Mouse (Mus musculus): Measurements from ENCODE around the gene Bcorl1. TPM values are rescaled to one million over a fixed set of nuclear protein-coding genes. Genes with fewer than 3 reads are reported as not detected.

Gene Bcorl1
- polyA plus RNA-seq, 1 experiment from 2014 or later = 4.0 TPM

GRCm38 (mm10) chrX:48343966-48344642 is 2.9 kb downstream of the Bcorl1 start:
- no peak for DNase-seq (ENCODE audit: low spot score)
- H3K4me3 ChIP-seq = peak overlapping the region; percentile 66
- no peaks in the 10 kb centered on the region for H3K36me3 ChIP-seq
- peaks cover 8% of the 10 kb centered on the region; the same call in 1 of the 2 replicates for H3K9me3 ChIP-seq (replicated peaks)
- H3K27ac ChIP-seq (replicated peaks) = peak overlapping the region; percentile 80
- H3K4me1 ChIP-seq = peaks cover 29% of the 10 kb centered on the region
- peaks cover 36% of the 10 kb centered on the region for H3K27me3 ChIP-seq (ENCODE audit: low read depth, poor library complexity, severe bottlenecking)
- 12% methylated on average over 30 of the region's 30 CpGs for WGBS

GRCm38 (mm10) chrX:48344643-48345384 is 3.7 kb downstream of the Bcorl1 start:
- 10% methylated on average over 34 of the region's 61 CpGs for WGBS
- H3K4me3 ChIP-seq = peak overlapping the region; percentile 66
- peak overlapping the region; percentile 80 for H3K27ac ChIP-seq (replicated peaks)
- H3K36me3 ChIP-seq = no peaks in the 10 kb centered on the region
- peaks cover 8% of the 10 kb centered on the region; the same call in 1 of the 2 replicates for H3K9me3 ChIP-seq (replicated peaks)
- peaks cover 29% of the 10 kb centered on the region for H3K27me3 ChIP-seq (ENCODE audit: low read depth, poor library complexity, severe bottlenecking)
- DNase-seq (ENCODE audit: low spot score) = peak; percentile 46
- peaks cover 29% of the 10 kb centered on the region for H3K4me1 ChIP-seq

GRCm38 (mm10) chrX:48345385-48345932 is 4.3 kb downstream of the Bcorl1 start:
- Histone ChIP-seq H3K27ac (replicated peaks) (peak overlapping the region; percentile 80), H3K27me3 (ENCODE audit: low read depth, poor library complexity, severe bottlenecking) (peaks cover 27% of the 10 kb centered on the region), H3K36me3 (no peaks in the 10 kb centered on the region), H3K4me1 (peaks cover 29% of the 10 kb centered on the region), H3K4me3 (peak overlapping the region; percentile 66), H3K9me3 (replicated peaks) (peaks cover 8% of the 10 kb centered on the region)
- WGBS = 14% methylated on average over 32 of the region's 45 CpGs
- DNase-seq (ENCODE audit: low spot score) = peak; percentile 33

GRCm38 (mm10) chrX:48355346-48355745 is 14.2 kb downstream of the Bcorl1 start:
- Histone ChIP-seq H3K36me3 (no peaks in the 10 kb centered on the region), H3K9me3 (replicated peaks) (no peaks in the 10 kb centered on the region; the same call in 1 of the 2 replicates), H3K27me3 (ENCODE audit: low read depth, poor library complexity, severe bottlenecking) (no peaks in the 10 kb centered on the region), H3K4me3 (no peak overlapping the region), H3K4me1 (no peaks in the 10 kb centered on the region), H3K27ac (replicated peaks) (no peak overlapping the region)
- WGBS = 88% methylated on average over 6 of the region's 6 CpGs
- DNase-seq (ENCODE audit: low spot score) = no peak

- Histone ChIP-seq H3K27me3 (ENCODE audit: low read depth, poor library complexity, severe bottlenecking) (no peaks in the 10 kb centered on the region), H3K36me3 (peaks cover 57% of the 10 kb centered on the region), H3K4me1 (peaks cover 15% of the 10 kb centered on the region), H3K27ac (replicated peaks) (peak overlapping the region; percentile 69), H3K9me3 (replicated peaks) (0 out of 2 replicates have a peak, but pooled peaks cover 3% of the 10 kb centered on the region), H3K4me3 (no peak overlapping the region; the same call in 1 of the 2 replicates)
- 46% methylated on average over 15 of the region's 15 CpGs for WGBS
- peak; percentile 13 for DNase-seq (ENCODE audit: low spot score)
Observed at GRCm38 (mm10) chrX:48365836-48366577, 24.8 kb downstream of the Bcorl1 start.

GRCm38 (mm10) chrX:48367841-48368240 is 26.7 kb downstream of the Bcorl1 start:
- H3K27me3 ChIP-seq (ENCODE audit: low read depth, poor library complexity, severe bottlenecking) = no peaks in the 10 kb centered on the region
- H3K4me1 ChIP-seq = peaks cover 15% of the 10 kb centered on the region
- 0 out of 2 replicates have a peak, but pooled peaks cover 3% of the 10 kb centered on the region for H3K9me3 ChIP-seq (replicated peaks)
- WGBS = 87% methylated on average over 9 of the region's 9 CpGs
- DNase-seq (ENCODE audit: low spot score) = no peak
- no peak overlapping the region for H3K27ac ChIP-seq (replicated peaks)
- H3K4me3 ChIP-seq = no peak overlapping the region
- H3K36me3 ChIP-seq = peaks cover 53% of the 10 kb centered on the region

- peak; percentile 39 for DNase-seq (ENCODE audit: low spot score)
- Histone ChIP-seq H3K9me3 (replicated peaks) (no peaks in the 10 kb centered on the region), H3K27me3 (ENCODE audit: low read depth, poor library complexity, severe bottlenecking) (no peaks in the 10 kb centered on the region), H3K27ac (replicated peaks) (no peak overlapping the region), H3K36me3 (peaks cover 83% of the 10 kb centered on the region), H3K4me3 (no peak overlapping the region), H3K4me1 (peaks cover 7% of the 10 kb centered on the region)
- WGBS = 48% methylated on average over 7 of the region's 7 CpGs
Observed at GRCm38 (mm10) chrX:48383643-48384042, 42.5 kb downstream of the Bcorl1 start.

- no peak overlapping the region for H3K4me3 ChIP-seq
- WGBS = 44% methylated on average over 4 of the region's 4 CpGs
- H3K4me1 ChIP-seq = peaks cover 7% of the 10 kb centered on the region
- H3K36me3 ChIP-seq = peaks cover 84% of the 10 kb centered on the region
- H3K9me3 ChIP-seq (replicated peaks) = no peaks in the 10 kb centered on the region
- DNase-seq (ENCODE audit: low spot score) = no peak
- peak overlapping the region; percentile 63 for H3K27ac ChIP-seq (replicated peaks)
- no peaks in the 10 kb centered on the region for H3K27me3 ChIP-seq (ENCODE audit: low read depth, poor library complexity, severe bottlenecking)
Observed at GRCm38 (mm10) chrX:48385927-48386326, 44.8 kb downstream of the Bcorl1 start.

- Histone ChIP-seq H3K4me3 (no peak overlapping the region), H3K27ac (replicated peaks) (no peak overlapping the region), H3K4me1 (peaks cover 7% of the 10 kb centered on the region), H3K27me3 (ENCODE audit: low read depth, poor library complexity, severe bottlenecking) (no peaks in the 10 kb centered on the region), H3K36me3 (peaks cover 93% of the 10 kb centered on the region), H3K9me3 (replicated peaks) (no peaks in the 10 kb centered on the region)
- WGBS = 93% methylated on average over 6 of the region's 6 CpGs
- DNase-seq (ENCODE audit: low spot score) = no peak
Observed at GRCm38 (mm10) chrX:48389380-48389779, 48.2 kb downstream of the Bcorl1 start.

- Histone ChIP-seq H3K36me3 (peaks cover 71% of the 10 kb centered on the region), H3K4me1 (no peaks in the 10 kb centered on the region), H3K27ac (replicated peaks) (no peak overlapping the region), H3K4me3 (no peak overlapping the region), H3K27me3 (ENCODE audit: low read depth, poor library complexity, severe bottlenecking) (no peaks in the 10 kb centered on the region), H3K9me3 (replicated peaks) (no peaks in the 10 kb centered on the region)
- no peak for DNase-seq (ENCODE audit: low spot score)
- WGBS = 70% methylated on average over 4 of the region's 4 CpGs
Observed at GRCm38 (mm10) chrX:48399994-48400393, 58.8 kb downstream of the Bcorl1 start.

GRCm38 (mm10) chrX:48405141-48405540 is 64.0 kb downstream of the Bcorl1 start:
- 59% methylated on average over 3 of the region's 3 CpGs for WGBS
- DNase-seq (ENCODE audit: low spot score) = no peak
- H3K9me3 ChIP-seq (replicated peaks) = no peaks in the 10 kb centered on the region
- H3K4me3 ChIP-seq = no peak overlapping the region
- no peak overlapping the region for H3K27ac ChIP-seq (replicated peaks)
- H3K36me3 ChIP-seq = peaks cover 58% of the 10 kb centered on the region
- no peaks in the 10 kb centered on the region for H3K27me3 ChIP-seq (ENCODE audit: low read depth, poor library complexity, severe bottlenecking)
- H3K4me1 ChIP-seq = no peaks in the 10 kb centered on the region

GRCm38 (mm10) chrX:48409611-48410387 is 68.6 kb downstream of the Bcorl1 start:
- Histone ChIP-seq H3K27ac (replicated peaks) (no peak overlapping the region), H3K9me3 (replicated peaks) (no peaks in the 10 kb centered on the region), H3K27me3 (ENCODE audit: low read depth, poor library complexity, severe bottlenecking) (no peaks in the 10 kb centered on the region), H3K4me3 (peak overlapping the region; percentile 54), H3K36me3 (peaks cover 18% of the 10 kb centered on the region), H3K4me1 (no peaks in the 10 kb centered on the region)
- WGBS = 19% methylated on average over 36 of the region's 36 CpGs
- DNase-seq (ENCODE audit: low spot score) = peak; percentile 84
